In the genomic region with DNA sequence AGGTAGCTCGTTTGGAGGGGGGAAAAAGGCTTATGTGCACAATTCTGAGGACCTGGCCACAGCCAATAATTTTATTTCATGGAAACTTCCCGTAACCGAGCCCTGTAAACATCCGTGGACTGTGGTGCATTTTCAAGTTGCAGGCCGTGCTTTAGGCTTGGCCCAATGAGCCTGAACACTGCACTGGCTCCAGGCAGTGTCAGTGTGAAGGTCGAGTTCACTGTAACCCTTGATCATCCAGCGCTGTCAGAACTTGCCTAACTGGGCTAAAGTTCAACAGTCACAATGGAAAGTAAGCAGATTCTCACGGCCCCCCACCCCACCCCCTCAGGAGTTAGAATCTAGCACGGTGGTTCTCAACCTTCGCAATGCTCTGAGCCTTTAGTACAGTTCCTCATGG, we compare ENCODE assay signal across 22 mouse cellular contexts. TPM values are rescaled to one million over a fixed set of nuclear protein-coding genes. Genes with fewer than 3 reads are reported as not detected.
DNase-seq lines count a peak whose midpoint lies in the region; ATAC-seq lines count a peak whose summit lies in the region.
"Had no signal": no experiment of that assay in that cellular context is flagged by ENCODE, and none has a peak within 500 bp of the region (broad histone marks: within the 10 kb centered on the region; RNA-seq: fewer than 3 reads in every experiment).

No protein-coding gene starts in this region.

- no peaks in the 10 kb centered on the region for H3K36me3 ChIP-seq in kidney, embryonic 14.5 days (ENCODE audit: control insufficient read depth, insufficient read depth, low read length)
- H3K36me3 ChIP-seq in liver, embryonic 13.5 days = no peaks in the 10 kb centered on the region
- H3K36me3 ChIP-seq: embryonic facial prominence, embryonic 15.5 days; hindbrain, embryonic 13.5 days; neural tube, embryonic 13.5 days had no signal

- no peak overlapping the region for H3K27ac ChIP-seq in kidney, embryonic 14.5 days (ENCODE audit: low read depth, low read length)
- no peak overlapping the region for H3K27ac ChIP-seq in liver, embryonic 13.5 days
- H3K27ac ChIP-seq: embryonic facial prominence, embryonic 15.5 days; hindbrain, embryonic 13.5 days; neural tube, embryonic 13.5 days had no signal

- DNase-seq in kidney, adult 11 months = peak; percentile 77
- peak; percentile 63 for DNase-seq in kidney, postnatal 14 days
- DNase-seq in liver, embryonic 13.5 days = no peak
- no peak for DNase-seq in heart, adult 9 months (ENCODE audit: low spot score in 2 of 2)
- DNase-seq in retina, embryonic 14.5 days (ENCODE audit: low spot score) = no peak
- no peak for DNase-seq in testis, postnatal 10 days (ENCODE audit: low spot score)
- DNase-seq: adrenal gland, postnatal 25 days; cerebellum, adult 11-12 months; cerebellum, postnatal 25 days; embryo, embryonic 11 days; heart, postnatal 14 days; left cerebral cortex, postnatal 4 days; lung, adult 18-20 months; midbrain, embryonic 14.5 days; thymus, postnatal 4 days had no signal

- 58% methylated on average over 10 of the region's 10 CpGs for WGBS in kidney, embryonic 14.5 days
- 58% methylated on average over 10 of the region's 10 CpGs for WGBS in liver, embryonic 13.5 days (ENCODE audit: insufficient replicate concordance)

- no peak overlapping the region for H3K4me3 ChIP-seq in kidney, embryonic 14.5 days (ENCODE audit: low read length)
- H3K4me3 ChIP-seq in liver, embryonic 13.5 days (replicated peaks) = no peak overlapping the region
- H3K4me3 ChIP-seq: embryonic facial prominence, embryonic 15.5 days; hindbrain, embryonic 13.5 days; megakaryocyte, embryonic 14.5 days; neural tube, embryonic 13.5 days had no signal

- H3K9ac ChIP-seq in kidney, embryonic 14.5 days (ENCODE audit: low read depth, low read length) = no peak overlapping the region
- no peak overlapping the region for H3K9ac ChIP-seq in liver, embryonic 13.5 days
- H3K9ac ChIP-seq: embryonic facial prominence, embryonic 15.5 days; hindbrain, embryonic 13.5 days; neural tube, embryonic 13.5 days had no signal

- H3K9me3 ChIP-seq in kidney, embryonic 14.5 days (ENCODE audit: control insufficient read depth, low read length) = no peaks in the 10 kb centered on the region
- no peaks in the 10 kb centered on the region for H3K9me3 ChIP-seq in liver, embryonic 13.5 days (replicated peaks)
- H3K9me3 ChIP-seq: embryonic facial prominence, embryonic 15.5 days; megakaryocyte, embryonic 14.5 days had no signal

- no peak for ATAC-seq in kidney, embryonic 14.5 days (ENCODE audit: low FRiP score, low TSS enrichment)
- ATAC-seq in liver, embryonic 13.5 days (ENCODE audit: low read depth) = peak; percentile 73
- ATAC-seq: forebrain, embryonic 16.5 days had no signal

- no peaks in the 10 kb centered on the region for H3K27me3 ChIP-seq in kidney, embryonic 14.5 days (ENCODE audit: control insufficient read depth, insufficient read depth, low read length)
- no peaks in the 10 kb centered on the region for H3K27me3 ChIP-seq in liver, embryonic 13.5 days
- H3K27me3 ChIP-seq: embryonic facial prominence, embryonic 15.5 days; hindbrain, embryonic 13.5 days; neural tube, embryonic 13.5 days had no signal

- H3K4me2 ChIP-seq in kidney, embryonic 14.5 days (replicated peaks; ENCODE audit: low read depth, low read length) = no peak overlapping the region
- no peak overlapping the region for H3K4me2 ChIP-seq in liver, embryonic 13.5 days
- H3K4me2 ChIP-seq: embryonic facial prominence, embryonic 15.5 days; heart, embryonic 11.5 days; hindbrain, embryonic 13.5 days; neural tube, embryonic 13.5 days had no signal

- H3K4me1 ChIP-seq in kidney, embryonic 14.5 days (ENCODE audit: control insufficient read depth, insufficient read depth, low read length) = no peaks in the 10 kb centered on the region
- no peaks in the 10 kb centered on the region for H3K4me1 ChIP-seq in liver, embryonic 13.5 days (replicated peaks)
- H3K4me1 ChIP-seq: embryonic facial prominence, embryonic 15.5 days; hindbrain, embryonic 13.5 days; megakaryocyte, embryonic 14.5 days; neural tube, embryonic 13.5 days had no signal

RNA-seq across cellular contexts. Expression of gene Gpat3, which starts 50.7 kb away (rescaled TPM):
- polyA plus RNA-seq in kidney, embryonic 14.5 days (2014; fragmentation: Nextera tagmentation; extraction: Ambion mirVana) = 0.42 and 0.49 TPM in 2 replicates
- 1.3 and 1.6 TPM in 2 replicates for polyA plus RNA-seq in liver, embryonic 13.5 days (2015; fragmentation: Nextera tagmentation; extraction: Ambion mirVana)

Comparison
In these comparisons a context has a peak if more than half of its experiments do, and no peak if none do; other contexts are left out.
1. DNase-seq: peak in kidney, adult 11 months (single experiment) and kidney, postnatal 14 days (single experiment); none in liver, embryonic 13.5 days (single experiment), heart, adult 9 months (0 of 2), retina, embryonic 14.5 days (single experiment) and testis, postnatal 10 days (single experiment).